Mouse (Mus musculus) kidney, embryonic 15.5 days (tissue): ENCODE results near the gene Trim2. TPM values are rescaled to one million over a fixed set of nuclear protein-coding genes. Genes with fewer than 3 reads are reported as not detected.

ENCODE experiments used
- ATAC-seq: fragments of 200-750 bp; cut with Nextera tagmentation; replicated peaks from 2 replicates; pipeline ENCODE4 v1.8.0; 2017; ENCODE audit warnings: moderate TSS enrichment; ENCODE audit not compliant: low FRiP score
- H3K27ac ChIP-seq: fragments of 300-500 bp; sonication (generic); 2 replicates; pipeline ENCODE4 v1.5.1; 2015; ENCODE audit warnings: mild to moderate bottlenecking, inconsistent platforms
- H3K27me3 ChIP-seq: fragments of 300-500 bp; sonication (generic); 2 replicates; pipeline ENCODE4 v1.6.1; 2015; ENCODE audit warnings: inconsistent platforms
- H3K36me3 ChIP-seq: fragments of 300-500 bp; sonication (generic); 2 replicates; pipeline ENCODE4 v1.6.1; 2015; ENCODE audit warnings: inconsistent platforms
- H3K4me1 ChIP-seq: fragments of 300-500 bp; sonication (generic); 2 replicates; pipeline ENCODE4 v1.6.1; 2015; ENCODE audit warnings: inconsistent platforms
- H3K4me2 ChIP-seq: fragments of 300-500 bp; sonication (generic); 2 replicates; pipeline ENCODE4 v1.6.1; 2015; ENCODE audit warnings: moderate library complexity, mild to moderate bottlenecking, inconsistent platforms
- H3K4me3 ChIP-seq: fragments of 300-500 bp; sonication (generic); replicated peaks from 2 replicates; pipeline ENCODE4 v1.5.1; 2015; ENCODE audit warnings: mild to moderate bottlenecking, inconsistent platforms
- H3K9ac ChIP-seq: fragments of 300-500 bp; sonication (generic); 2 replicates; pipeline ENCODE4 v1.6.1; 2015; ENCODE audit warnings: mild to moderate bottlenecking, inconsistent platforms
- H3K9me3 ChIP-seq: fragments of 300-500 bp; sonication (generic); replicated peaks from 2 replicates; pipeline ENCODE4 v1.6.1; 2016; ENCODE audit warnings: inconsistent platforms
- WGBS: fragments of 180-500 bp; shearing (Covaris S2); methylation state at CpG from one replicate; pipeline ENCODE4 v1.1.7; 2015; ENCODE audit warnings: mixed read lengths; 5-methylcytosine and 5-hydroxymethylcytosine counted together
- polyA plus RNA-seq: library from polyadenylated mRNA; unstranded; fragments of >200 nt; fragmentation: Nextera tagmentation; extraction: Ambion mirVana; gene quantifications from 2 replicates; pipeline ENCODE4 v1.2.1, GENCODE M21; 2015

The Trim2 gene
- polyA plus RNA-seq, 1 experiment from 2014 or later: 27.8 TPM

DNA sequence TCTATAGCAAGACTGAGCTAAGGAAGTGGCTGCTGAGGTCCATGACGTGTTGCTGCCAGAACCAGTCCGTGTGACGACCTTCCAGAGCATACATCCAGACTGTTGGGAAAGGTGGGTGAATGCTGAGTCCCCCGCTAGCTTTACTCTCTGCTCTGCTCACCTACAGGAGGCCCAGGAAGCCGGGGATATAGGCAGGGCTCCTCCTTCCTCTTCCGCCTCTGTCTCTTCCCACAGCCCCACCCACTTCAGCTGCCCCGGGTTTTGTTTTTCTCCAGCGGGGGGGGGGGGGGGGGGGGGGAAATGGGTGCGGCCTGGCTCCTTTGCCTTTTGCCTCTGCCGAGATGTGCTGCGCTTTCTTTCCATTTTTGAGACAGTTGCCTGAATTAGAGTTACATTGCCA, 30.9 kb upstream of the Trim2 start:
- H3K27me3 ChIP-seq: no peaks in the 10 kb centered on the region
- H3K4me2 ChIP-seq: no peak overlapping the region
- H3K4me1 ChIP-seq: peaks cover 31% of the 10 kb centered on the region
- WGBS: 54% methylated on average over 10 of the region's 11 CpGs
- H3K36me3 ChIP-seq: no peaks in the 10 kb centered on the region
- ATAC-seq: no peak
- H3K27ac ChIP-seq: no peak overlapping the region
- H3K9me3 ChIP-seq: no peaks in the 10 kb centered on the region
- H3K9ac ChIP-seq: no peak overlapping the region
- H3K4me3 ChIP-seq: no peak overlapping the region

GRCm38 (mm10) chr3:84336342-84336741, 29.7 kb upstream of the Trim2 start:
- Histone ChIP-seq H3K27ac (no peak overlapping the region), H3K4me3 (no peak overlapping the region), H3K27me3 (no peaks in the 10 kb centered on the region; the same call in 1 of the 2 replicates), H3K4me2 (no peak overlapping the region), H3K4me1 (peaks cover 31% of the 10 kb centered on the region), H3K36me3 (no peaks in the 10 kb centered on the region), H3K9ac (no peak overlapping the region), H3K9me3 (no peaks in the 10 kb centered on the region)
- WGBS: 89% methylated on average over 12 of the region's 12 CpGs
- ATAC-seq: no peak

DNA sequence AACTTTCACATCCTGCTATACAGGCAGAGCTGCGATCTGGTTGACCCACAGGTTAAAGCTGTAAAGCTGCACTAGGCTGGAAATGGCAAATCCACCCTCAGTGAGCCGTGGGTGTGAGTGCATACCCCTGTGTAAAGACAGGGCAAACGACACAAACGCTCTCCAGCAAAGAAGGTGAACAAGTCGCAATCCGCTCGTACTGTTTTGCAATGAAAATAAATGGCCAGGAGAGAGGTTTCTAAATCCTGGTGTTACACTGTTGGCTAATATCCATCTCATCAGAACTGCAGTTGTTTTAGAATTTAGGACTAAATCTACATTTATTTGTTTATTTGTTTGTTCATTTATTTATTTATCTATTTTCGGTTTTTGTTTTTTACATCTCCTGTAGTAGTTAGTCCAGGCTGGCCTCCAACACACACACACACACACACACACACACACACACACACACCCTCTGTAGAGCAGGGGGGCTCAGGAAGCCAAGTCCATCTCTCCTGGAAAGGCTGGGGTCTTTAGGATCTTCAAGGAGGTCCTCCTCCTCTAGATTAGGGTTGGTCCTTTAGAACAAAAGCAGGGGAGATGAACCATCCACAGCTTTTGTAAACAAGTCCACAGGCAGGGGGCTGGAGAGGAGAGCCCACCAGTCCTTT, 28.9 kb upstream of the Trim2 start:
- H3K9ac ChIP-seq: no peak overlapping the region
- no peak overlapping the region for H3K27ac ChIP-seq
- peak overlapping the region; percentile 63 for H3K4me2 ChIP-seq
- peaks cover 31% of the 10 kb centered on the region for H3K4me1 ChIP-seq
- H3K4me3 ChIP-seq: peak overlapping the region; percentile 30; the same call in 1 of the 2 replicates
- ATAC-seq: peak; percentile 40
- H3K9me3 ChIP-seq: no peaks in the 10 kb centered on the region
- H3K36me3 ChIP-seq: no peaks in the 10 kb centered on the region
- no peaks in the 10 kb centered on the region; the same call in 1 of the 2 replicates for H3K27me3 ChIP-seq
- 26% methylated on average over 8 of the region's 8 CpGs for WGBS

- 0 out of 2 replicates have a peak, but pooled peaks have one; percentile 30 for ATAC-seq
- WGBS: 5% methylated on average over 20 of the region's 20 CpGs
- H3K9ac ChIP-seq: no peak overlapping the region
- no peaks in the 10 kb centered on the region for H3K36me3 ChIP-seq
- no peaks in the 10 kb centered on the region for H3K9me3 ChIP-seq
- H3K4me3 ChIP-seq: peak overlapping the region; percentile 30
- H3K27ac ChIP-seq: peak overlapping the region; percentile 56; the same call in 1 of the 2 replicates
- H3K4me1 ChIP-seq: peaks cover 31% of the 10 kb centered on the region
- peak overlapping the region; percentile 63 for H3K4me2 ChIP-seq
- no peaks in the 10 kb centered on the region; the same call in 1 of the 2 replicates for H3K27me3 ChIP-seq
These were observed 28.2 kb upstream of the Trim2 start for GRCm38 (mm10) chr3:84334771-84335420.

- 0 out of 2 replicates have a peak overlapping the region, but pooled peaks have one; percentile 23 for H3K27ac ChIP-seq
- peak; percentile 48 for ATAC-seq
- no peak overlapping the region for H3K9ac ChIP-seq
- WGBS: 46% methylated on average over 22 of the region's 22 CpGs
- no peaks in the 10 kb centered on the region; the same call in 1 of the 2 replicates for H3K27me3 ChIP-seq
- no peaks in the 10 kb centered on the region for H3K9me3 ChIP-seq
- no peak overlapping the region for H3K4me3 ChIP-seq
- H3K4me1 ChIP-seq: peaks cover 31% of the 10 kb centered on the region
- no peaks in the 10 kb centered on the region for H3K36me3 ChIP-seq
- H3K4me2 ChIP-seq: peak overlapping the region; percentile 63
These were observed 27.0 kb upstream of the Trim2 start for GRCm38 (mm10) chr3:84333400-84334349.

DNA sequence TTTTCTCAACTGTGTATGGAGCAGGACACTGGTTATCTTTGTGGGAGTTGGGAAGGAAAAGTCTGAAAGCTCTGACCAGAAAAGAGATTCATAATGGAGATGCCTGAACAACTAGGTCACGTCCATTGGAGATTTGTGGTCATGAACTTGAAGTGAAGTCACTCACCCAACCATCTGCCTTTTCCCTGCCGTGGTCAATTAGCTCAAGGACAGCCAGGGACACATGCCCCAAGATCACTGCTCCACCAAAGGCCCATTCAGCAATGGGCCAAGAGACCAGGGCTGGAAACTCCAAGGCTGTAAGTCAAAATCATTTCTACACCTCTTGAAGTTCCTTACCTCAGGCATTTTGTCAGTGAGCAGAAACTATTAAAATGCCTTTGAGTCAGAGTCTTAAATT, 23.5 kb upstream of the Trim2 start:
- ATAC-seq: no peak
- Histone ChIP-seq H3K9me3 (no peaks in the 10 kb centered on the region), H3K36me3 (no peaks in the 10 kb centered on the region), H3K4me2 (no peak overlapping the region), H3K4me3 (no peak overlapping the region), H3K4me1 (peaks cover 21% of the 10 kb centered on the region), H3K9ac (no peak overlapping the region), H3K27ac (no peak overlapping the region), H3K27me3 (no peaks in the 10 kb centered on the region; the same call in 1 of the 2 replicates)
- 75% methylated on average over 2 of the region's 2 CpGs for WGBS

GRCm38 (mm10) chr3:84324967-84325441, 18.3 kb upstream of the Trim2 start:
- no peaks in the 10 kb centered on the region for H3K9me3 ChIP-seq
- no peak overlapping the region for H3K27ac ChIP-seq
- 90% methylated on average over 12 of the region's 12 CpGs for WGBS
- ATAC-seq: no peak
- no peak overlapping the region for H3K4me2 ChIP-seq
- H3K4me3 ChIP-seq: no peak overlapping the region
- H3K9ac ChIP-seq: no peak overlapping the region
- H3K36me3 ChIP-seq: no peaks in the 10 kb centered on the region
- H3K27me3 ChIP-seq: no peaks in the 10 kb centered on the region
- H3K4me1 ChIP-seq: peaks cover 8% of the 10 kb centered on the region

GRCm38 (mm10) chr3:84324478-84324877, 17.8 kb upstream of the Trim2 start:
- peak overlapping the region; percentile 76 for H3K27ac ChIP-seq
- 23% methylated on average over 3 of the region's 3 CpGs for WGBS

GRCm38 (mm10) chr3:84324000-84324399, 17.3 kb upstream of the Trim2 start:
- Histone ChIP-seq H3K4me1 (peaks cover 8% of the 10 kb centered on the region), H3K27ac (peak overlapping the region; percentile 76), H3K27me3 (no peaks in the 10 kb centered on the region), H3K9me3 (no peaks in the 10 kb centered on the region), H3K36me3 (no peaks in the 10 kb centered on the region), H3K9ac (no peak overlapping the region), H3K4me2 (peak overlapping the region; percentile 38; the same call in 1 of the 2 replicates), H3K4me3 (no peak overlapping the region)
- peak; percentile 74; the same call in 1 of the 2 replicates for ATAC-seq
- 35% methylated on average over 6 of the region's 6 CpGs for WGBS

More at GRCm38 (mm10) chr3:84324478-84324877, 17.8 kb upstream of the Trim2 start:
- Histone ChIP-seq H3K4me1 (peaks cover 8% of the 10 kb centered on the region), H3K36me3 (no peaks in the 10 kb centered on the region), H3K9ac (no peak overlapping the region), H3K4me2 (peak overlapping the region; percentile 38; the same call in 1 of the 2 replicates), H3K27me3 (no peaks in the 10 kb centered on the region), H3K9me3 (no peaks in the 10 kb centered on the region), H3K4me3 (no peak overlapping the region)
- ATAC-seq: peak; percentile 66; the same call in 1 of the 2 replicates

DNA sequence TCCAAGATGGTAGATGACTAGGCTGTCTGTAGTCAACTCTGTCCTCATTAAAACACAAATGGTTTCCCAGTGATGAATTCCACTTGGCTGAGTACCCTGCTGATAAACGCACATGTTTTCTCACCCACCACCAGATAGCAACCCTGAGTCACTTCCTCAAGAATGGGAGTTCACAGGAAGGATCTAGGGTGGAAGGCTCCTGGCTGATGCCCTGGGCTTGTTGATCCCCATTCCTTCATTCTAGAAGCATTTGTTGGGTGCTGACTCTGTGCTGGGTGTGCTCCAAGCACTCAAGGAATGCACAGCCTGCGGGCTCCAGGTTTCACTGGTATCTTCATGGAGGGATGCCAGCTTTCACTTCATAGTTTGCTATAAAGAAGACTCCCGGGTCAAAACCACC, 12.8 kb upstream of the Trim2 start:
- Histone ChIP-seq H3K9ac (no peak overlapping the region), H3K4me3 (no peak overlapping the region), H3K27ac (no peak overlapping the region), H3K9me3 (no peaks in the 10 kb centered on the region), H3K27me3 (no peaks in the 10 kb centered on the region), H3K4me2 (no peak overlapping the region), H3K36me3 (no peaks in the 10 kb centered on the region), H3K4me1 (peaks cover 11% of the 10 kb centered on the region)
- ATAC-seq: no peak
- 82% methylated on average over 3 of the region's 3 CpGs for WGBS

DNA sequence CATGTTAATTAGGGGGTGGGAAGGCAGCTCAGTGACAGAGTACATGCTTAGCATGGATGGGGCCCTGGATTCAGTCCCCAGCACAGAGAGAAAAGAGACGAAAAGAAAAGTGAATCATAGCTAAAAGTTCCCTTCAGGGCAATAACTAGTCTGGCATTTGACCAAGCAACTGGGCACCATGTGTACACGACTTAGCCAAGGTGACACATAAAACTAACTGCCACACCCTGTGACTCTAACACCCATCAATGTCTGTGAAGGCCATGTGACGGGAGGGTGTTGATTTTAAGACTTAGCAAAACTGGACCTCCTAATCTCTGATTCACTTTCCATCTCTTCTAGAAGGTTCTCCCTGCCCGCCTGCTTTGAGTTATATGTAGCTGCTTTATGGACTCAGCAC, 12.2 kb upstream of the Trim2 start:
- no peaks in the 10 kb centered on the region for H3K9me3 ChIP-seq
- peaks cover 5% of the 10 kb centered on the region for H3K4me1 ChIP-seq
- no peaks in the 10 kb centered on the region for H3K27me3 ChIP-seq
- no peak overlapping the region for H3K4me3 ChIP-seq
- H3K36me3 ChIP-seq: no peaks in the 10 kb centered on the region
- H3K9ac ChIP-seq: no peak overlapping the region
- no peak overlapping the region for H3K27ac ChIP-seq
- no peak for ATAC-seq
- WGBS: 81% methylated on average over 4 of the region's 4 CpGs
- no peak overlapping the region for H3K4me2 ChIP-seq
